Mouse (Mus musculus): ENCODE measurements around the gene Dut. TPM values are rescaled to one million over a fixed set of nuclear protein-coding genes. Genes with fewer than 3 reads are reported as not detected.

The Dut gene
- polyA plus RNA-seq, 1 experiment from 2014 or later = 97.0 TPM

Other genes with a start within 250 kb of the Dut start
- 5.6 and 5.7 TPM in 2 replicates for gene Slc24a5, start 179.1 kb upstream of the Dut start, polyA plus RNA-seq (2015; fragmentation: Nextera tagmentation; extraction: Ambion mirVana)
- gene Myef2, start 123.5 kb upstream of the Dut start, polyA plus RNA-seq (2015; fragmentation: Nextera tagmentation; extraction: Ambion mirVana) = 244 and 271 TPM in 2 replicates
- gene Ctxn2, start 110.5 kb upstream of the Dut start, polyA plus RNA-seq (2015; fragmentation: Nextera tagmentation; extraction: Ambion mirVana) = 4.2 and 5.0 TPM in 2 replicates
- gene Slc12a1, start 94.7 kb upstream of the Dut start, polyA plus RNA-seq (2015; fragmentation: Nextera tagmentation; extraction: Ambion mirVana) = not detected in 2 replicates